Mouse (Mus musculus): ENCODE measurements around the gene Rab11fip2.

The Rab11fip2 gene

GRCm38 (mm10) chr19:59943322-59943871 is at the start of gene Rab11fip2:
Gene Rab11fip2 (minus strand): TSS chr19:59943654.
- TF ChIP-seq GATA4 (IDR thresholded peaks at IDR 0.05; ENCODE audit: insufficient replicate concordance, low read length) = no peak; the same call in 1 of the 2 replicates

GRCm38 (mm10) chr19:59981588-59981987 is 38.1 kb upstream of the Rab11fip2 start:
- TF ChIP-seq GATA4 (IDR thresholded peaks at IDR 0.05; ENCODE audit: insufficient replicate concordance, low read length) = no peak

DNA sequence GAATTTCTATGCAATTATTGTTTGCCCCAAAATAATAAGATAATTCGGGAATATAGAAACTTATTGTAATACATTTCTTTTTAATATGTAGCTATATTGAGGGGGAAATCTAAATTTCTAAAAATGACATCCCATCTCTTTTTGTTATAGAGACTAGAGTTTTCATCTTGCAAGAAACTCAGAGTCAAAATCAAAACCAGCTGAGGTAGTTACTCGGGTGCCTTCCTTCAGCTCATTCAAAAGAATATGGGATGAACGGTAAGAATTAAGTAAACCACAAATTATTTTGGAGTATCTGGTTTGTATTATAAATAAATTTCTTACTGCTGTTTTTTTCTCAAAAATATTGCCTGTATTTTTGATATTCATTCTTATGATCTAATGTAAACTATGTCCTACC is 11.5 kb upstream of the Rab11fip2 start:
- no peak for TF ChIP-seq GATA4 (IDR thresholded peaks at IDR 0.05; ENCODE audit: insufficient replicate concordance, low read length)

DNA sequence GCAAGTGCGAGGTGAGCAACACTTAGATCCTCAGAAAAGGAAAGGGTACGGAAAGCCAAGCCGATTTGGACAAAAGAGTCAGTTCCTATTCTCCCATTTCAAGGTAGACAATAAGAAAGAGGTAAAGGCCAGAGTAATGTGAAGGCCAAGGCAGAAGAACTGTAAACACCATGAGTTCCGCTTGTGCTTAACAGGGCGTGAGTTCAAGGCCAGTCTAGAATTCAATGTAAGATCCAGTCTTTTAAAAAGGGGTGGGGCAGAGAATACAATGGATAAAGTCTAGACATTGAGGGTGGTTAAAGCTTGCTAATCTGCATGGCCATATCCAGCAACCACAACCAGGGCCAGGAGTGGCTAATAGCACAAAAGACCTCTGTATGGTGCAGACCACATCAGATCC is 6.3 kb upstream of the Rab11fip2 start:
- TF ChIP-seq GATA4 (IDR thresholded peaks at IDR 0.05; ENCODE audit: insufficient replicate concordance, low read length) = no peak

DNA sequence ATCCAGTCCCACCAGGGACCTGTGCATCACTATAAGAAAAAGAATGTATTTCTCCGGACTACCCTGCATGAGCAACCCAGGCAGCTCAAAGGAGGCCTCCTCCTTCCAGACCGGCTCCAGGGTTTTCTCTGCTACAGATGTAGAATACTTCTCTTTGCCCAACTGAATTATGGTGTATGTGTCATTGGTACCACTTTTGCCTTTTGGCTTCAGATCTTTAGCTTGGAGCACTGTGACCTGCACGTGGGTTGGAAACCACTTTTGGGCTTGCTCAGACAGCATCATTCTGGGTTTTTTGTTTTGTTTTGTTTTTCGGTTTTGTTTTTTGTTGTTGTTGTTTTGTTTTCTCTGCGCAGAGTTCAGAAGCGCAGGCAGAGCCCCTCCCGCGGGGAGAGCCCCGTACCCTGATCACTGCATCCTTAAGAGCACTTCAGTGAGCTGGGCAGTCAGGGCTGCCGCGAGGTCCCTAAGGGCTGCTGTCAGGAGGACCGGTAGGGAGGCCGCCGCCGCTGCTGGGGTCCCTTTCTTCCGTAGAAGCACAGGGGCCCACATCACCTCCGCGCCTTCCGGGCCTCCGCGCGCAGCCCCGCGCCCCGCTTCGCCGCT is 635 bp downstream of the Rab11fip2 start:
- no peak for TF ChIP-seq GATA4 (IDR thresholded peaks at IDR 0.05; ENCODE audit: insufficient replicate concordance, low read length)

GRCm38 (mm10) chr19:59939711-59940110 is 3.7 kb downstream of the Rab11fip2 start:
- TF ChIP-seq GATA4 (IDR thresholded peaks at IDR 0.05; ENCODE audit: insufficient replicate concordance, low read length) = no peak

DNA sequence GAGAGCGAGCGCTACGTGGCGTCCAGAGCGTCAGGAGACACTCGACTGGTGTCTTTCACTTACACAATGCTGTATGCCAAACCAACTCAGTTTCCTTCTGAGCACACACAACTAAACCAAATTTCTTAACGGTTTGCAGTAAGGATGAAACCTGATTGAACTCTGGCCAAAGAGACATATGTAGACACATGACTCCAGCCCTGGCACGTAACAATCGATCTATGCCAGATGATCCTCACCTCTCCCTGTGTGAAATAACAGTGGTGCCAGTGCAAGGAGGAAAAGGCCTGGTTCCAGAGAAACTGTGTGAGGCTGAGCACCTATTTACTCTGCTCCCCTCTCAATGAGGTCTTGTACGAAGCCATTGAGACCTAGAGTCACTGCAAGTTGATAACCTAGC is 11.4 kb downstream of the Rab11fip2 start:
- no peak for TF ChIP-seq GATA4 (IDR thresholded peaks at IDR 0.05; ENCODE audit: insufficient replicate concordance, low read length)

DNA sequence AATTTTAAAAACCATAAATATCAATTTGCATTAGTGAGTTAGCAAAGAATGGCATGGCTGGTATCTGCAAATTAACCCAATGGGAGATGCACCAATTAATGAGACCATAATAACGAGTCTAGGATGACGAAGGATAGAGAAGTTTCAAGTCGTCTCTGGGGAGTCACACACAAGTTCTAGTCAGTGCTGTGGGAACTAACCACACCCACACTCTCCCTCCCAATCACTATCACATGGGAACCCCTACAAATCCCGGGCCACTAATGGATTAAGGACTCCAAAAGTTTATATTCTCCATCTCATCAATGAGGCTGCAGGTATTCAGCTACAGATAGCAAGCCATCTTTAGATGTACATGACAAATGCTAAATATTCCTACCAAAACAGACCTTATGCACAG is 14.8 kb downstream of the Rab11fip2 start:
- TF ChIP-seq GATA4 (IDR thresholded peaks at IDR 0.05; ENCODE audit: insufficient replicate concordance, low read length) = no peak

GRCm38 (mm10) chr19:59926125-59926524 is 17.3 kb downstream of the Rab11fip2 start:
- TF ChIP-seq GATA4 (IDR thresholded peaks at IDR 0.05; ENCODE audit: insufficient replicate concordance, low read length) = no peak

DNA sequence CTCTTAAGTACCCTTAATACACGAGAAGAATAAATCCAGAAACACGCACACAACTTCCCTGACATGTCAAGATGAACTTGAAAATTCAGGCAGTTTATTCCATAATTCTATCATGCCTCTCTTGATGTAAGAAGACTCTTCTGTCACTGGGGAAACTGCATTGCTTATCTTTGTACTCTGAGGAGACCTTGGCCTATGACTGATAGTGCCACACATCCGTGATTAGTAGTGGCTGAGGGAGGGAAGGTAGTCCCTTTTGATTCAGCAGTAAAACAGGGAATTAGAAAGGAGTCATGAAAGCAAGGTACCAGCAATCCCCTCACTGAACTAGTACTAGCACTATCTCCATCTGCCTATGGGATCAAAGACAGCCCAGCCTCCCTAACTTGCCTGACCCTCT is 22.6 kb downstream of the Rab11fip2 start:
- no peak for TF ChIP-seq GATA4 (IDR thresholded peaks at IDR 0.05; ENCODE audit: insufficient replicate concordance, low read length)

DNA sequence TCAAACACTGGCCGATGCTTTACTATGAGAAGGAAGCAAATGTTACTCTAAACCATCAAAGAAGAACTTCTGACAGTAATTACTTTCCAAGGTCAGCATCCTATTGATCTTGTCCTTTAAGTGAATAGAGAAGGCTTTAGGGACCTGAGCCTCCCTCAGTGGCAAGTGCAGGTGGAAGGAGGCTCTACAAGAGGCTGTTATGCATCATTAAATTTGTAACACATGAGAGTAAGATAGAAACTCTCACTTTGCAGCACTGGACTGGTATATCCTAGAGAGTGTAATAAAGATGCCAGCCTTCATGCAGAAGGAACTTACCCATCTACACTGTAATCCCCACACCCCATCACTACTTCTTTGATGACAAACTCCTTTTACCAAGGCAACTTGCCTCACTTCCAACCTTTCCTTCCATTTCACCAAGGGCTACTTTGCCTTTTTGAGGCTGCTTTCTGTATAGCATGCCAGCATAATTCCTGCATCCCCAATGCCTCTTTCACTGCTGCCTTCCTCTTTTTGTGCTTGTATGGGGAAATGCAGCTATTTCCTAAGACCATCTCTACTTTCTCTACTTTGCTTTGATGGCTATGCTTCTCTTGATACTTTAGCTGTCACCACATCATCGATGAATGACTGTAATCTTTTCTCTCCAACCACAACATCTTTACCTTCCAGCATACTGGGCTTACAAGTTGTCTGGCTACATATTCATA is 25.4 kb downstream of the Rab11fip2 start:
- TF ChIP-seq GATA4 (IDR thresholded peaks at IDR 0.05; ENCODE audit: insufficient replicate concordance, low read length) = no peak

- TF ChIP-seq GATA4 (IDR thresholded peaks at IDR 0.05; ENCODE audit: insufficient replicate concordance, low read length) = no peak
Measured at GRCm38 (mm10) chr19:59911554-59911953, 31.9 kb downstream of the Rab11fip2 start.

DNA sequence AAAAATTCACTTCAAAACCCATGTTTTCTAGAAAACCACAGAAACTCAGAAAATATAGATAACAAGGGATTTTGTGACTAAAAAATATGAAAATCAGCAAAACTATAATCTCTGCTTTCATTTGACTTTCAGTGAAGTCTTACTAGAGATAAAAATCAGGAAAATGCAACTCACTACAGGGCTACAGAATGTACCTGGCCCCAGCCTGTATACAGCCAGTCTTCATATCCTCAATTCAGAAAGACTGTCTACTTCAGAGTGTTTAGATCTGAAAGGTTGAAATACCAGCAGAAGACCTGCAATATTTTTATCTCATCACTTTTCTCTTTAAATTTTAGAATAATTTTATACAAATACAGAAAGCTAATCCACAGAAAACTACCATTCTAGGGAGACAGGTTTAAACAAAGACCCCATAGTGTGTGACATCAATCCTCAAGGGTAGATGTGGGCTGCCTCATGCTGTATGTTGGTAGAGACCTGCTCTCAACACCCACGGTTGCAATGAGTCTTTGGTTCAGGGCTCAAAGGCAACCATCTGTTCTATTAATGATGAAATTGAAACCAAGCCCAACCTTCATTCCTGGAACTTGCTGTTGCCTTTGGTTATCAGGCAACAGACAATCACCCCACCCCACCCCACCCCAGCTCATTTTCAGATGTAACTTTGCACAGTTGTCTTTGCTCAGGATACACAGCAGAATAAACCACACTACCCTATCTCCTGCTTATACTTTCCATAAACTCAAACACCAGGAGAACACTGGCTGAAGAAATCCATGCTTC is 38.0 kb downstream of the Rab11fip2 start:
- no peak for TF ChIP-seq GATA4 (IDR thresholded peaks at IDR 0.05; ENCODE audit: insufficient replicate concordance, low read length)

DNA sequence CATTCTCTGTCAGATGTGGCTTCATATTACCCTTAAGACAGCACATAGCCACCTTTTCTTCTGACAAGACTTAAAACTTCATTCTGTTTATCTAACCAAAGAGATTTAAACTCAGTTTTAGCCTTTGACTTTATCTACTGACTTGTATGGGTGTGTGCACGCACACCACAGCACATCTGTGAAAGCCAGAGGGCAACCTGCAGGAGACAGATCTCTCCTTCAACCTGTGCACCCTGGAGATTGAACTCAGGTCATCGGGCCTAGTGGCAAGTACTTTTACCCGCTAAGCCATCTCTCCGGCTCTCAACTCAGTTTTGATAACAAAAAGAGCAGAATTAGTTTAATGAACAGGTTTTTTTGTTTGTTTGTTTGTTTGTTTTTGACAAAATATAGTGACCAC is 43.5 kb downstream of the Rab11fip2 start:
- no peak for TF ChIP-seq GATA4 (IDR thresholded peaks at IDR 0.05; ENCODE audit: insufficient replicate concordance, low read length)

GRCm38 (mm10) chr19:59898301-59898700 is 45.2 kb downstream of the Rab11fip2 start:
- TF ChIP-seq GATA4 (IDR thresholded peaks at IDR 0.05; ENCODE audit: insufficient replicate concordance, low read length) = no peak

- no peak for TF ChIP-seq GATA4 (IDR thresholded peaks at IDR 0.05; ENCODE audit: insufficient replicate concordance, low read length)
Measured at GRCm38 (mm10) chr19:59889383-59889782, 54.1 kb downstream of the Rab11fip2 start.
